Mouse (Mus musculus): ENCODE measurements around the gene Ccr4.

DNA sequence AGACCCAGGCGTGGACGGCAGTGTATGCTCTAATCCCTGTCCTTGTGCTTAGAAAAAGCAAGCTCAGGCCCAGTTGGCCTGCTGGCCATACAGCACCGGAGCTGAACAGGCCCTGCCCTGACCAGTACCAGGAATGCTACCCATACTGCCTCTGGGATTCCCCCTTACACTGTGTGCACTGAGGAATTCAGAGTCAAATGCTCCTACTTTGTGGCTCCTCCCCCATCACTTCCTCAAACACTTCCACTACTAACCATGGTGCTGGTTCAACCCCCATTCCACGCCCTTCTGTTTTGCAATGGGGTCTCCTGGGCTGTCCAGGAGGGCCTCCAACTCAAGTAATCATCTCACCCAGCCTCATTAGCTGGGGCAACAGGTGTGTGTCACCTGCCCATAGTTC, 29.1 kb upstream of the Ccr4 start:
- TF ChIP-seq CTCF (IDR thresholded peaks at IDR 0.05; ENCODE audit: extremely low read depth, insufficient read length, insufficient replicate concordance, low read depth, low read length) (no peak), POLR2A (IDR thresholded peaks at IDR 0.05; ENCODE audit: low read depth, low read length) (no peak)
